Mouse (Mus musculus): ENCODE data around the gene Ppfia3. TPM values are rescaled to one million over a fixed set of nuclear protein-coding genes. Genes with fewer than 3 reads are reported as not detected.
"Not testable (repeated sequence)": the region's sequence is repeated elsewhere in the genome, so short reads cannot be mapped to it uniquely, and the experiment has no call there.

Ppfia3 gene
- polyA plus RNA-seq, 1 experiment from 2014 or later, result 4.3 TPM

DNA sequence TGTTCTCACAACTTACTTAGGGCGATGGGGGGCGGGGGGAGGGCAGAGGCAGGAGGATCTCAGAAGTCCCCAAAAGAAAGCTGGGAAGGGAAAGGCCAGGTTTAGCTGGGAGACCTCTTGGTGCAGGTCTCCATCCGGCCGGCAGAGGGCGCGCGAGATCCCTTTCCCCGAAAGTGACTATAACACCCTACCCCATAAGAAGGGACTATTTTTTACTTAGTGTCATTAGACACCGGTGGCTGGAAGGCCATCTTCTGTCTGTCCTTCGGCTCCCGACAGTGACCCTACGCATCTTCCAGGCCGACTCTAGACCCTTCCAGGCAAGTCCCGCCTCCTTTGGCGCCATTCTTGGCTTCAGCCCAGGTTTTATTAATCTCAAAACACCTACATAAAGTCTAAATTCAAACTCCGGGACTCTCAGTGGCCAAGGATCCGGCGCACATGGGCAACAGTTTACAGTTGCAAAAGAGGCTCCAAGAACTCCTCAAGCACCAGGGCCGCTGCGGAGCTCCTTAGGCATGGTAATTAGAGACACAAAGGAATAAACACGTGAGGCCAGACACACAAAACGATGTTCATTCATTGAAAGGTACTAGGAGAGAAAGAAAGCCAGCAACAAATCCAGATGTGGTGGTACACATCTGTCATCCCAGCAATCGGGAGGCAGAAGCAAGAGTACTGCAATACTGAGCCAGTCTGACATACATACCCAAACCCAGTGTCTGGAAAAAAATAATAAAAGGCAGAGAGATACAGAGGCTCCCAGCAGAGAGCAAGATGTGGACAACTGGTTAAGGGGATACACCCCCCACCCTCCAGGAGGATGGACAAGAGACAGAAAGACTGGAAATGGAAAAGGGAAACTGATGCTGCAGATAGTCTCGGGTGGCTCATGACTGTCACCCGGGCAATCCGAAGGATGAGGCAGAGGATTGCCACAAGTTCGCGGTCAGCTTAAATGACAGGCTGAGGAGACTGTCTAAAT, 38.6 kb upstream of the Ppfia3 start, which contains the start of gene Kcna7:
TSS of gene Kcna7 (plus strand) at position 563 of the 985 bp plus-strand sequence.
- 10% methylated on average over 28 of the region's 28 CpGs for WGBS
- DNase-seq (ENCODE audit: low spot score), result peak; percentile 72
- Histone ChIP-seq H3K27ac (no peak within 1 kb of the TSS), H3K27me3 (ENCODE audit: insufficient read depth, low read length) (peaks cover 34% of the 10 kb centered on the region), H3K4me1 (replicated peaks; ENCODE audit: insufficient read depth, low read length) (peaks cover 11% of the 10 kb centered on the region; the same call in 1 of the 2 replicates), H3K9me3 (replicated peaks; ENCODE audit: low read length) (no peaks in the 10 kb centered on the region), H3K36me3 (ENCODE audit: insufficient read depth, low read length) (no peaks in the 10 kb centered on the region), H3K4me2 (ENCODE audit: low read length) (peak within 1 kb of the TSS; percentile 62), H3K9ac (ENCODE audit: low read depth, low read length) (peak within 1 kb of the TSS; percentile 31; the same call in 1 of the 2 replicates), H3K4me3 (replicated peaks; ENCODE audit: low read depth, low read length) (peak within 1 kb of the TSS; percentile 40)
- no peak for ATAC-seq (replicated peaks; ENCODE audit: low FRiP score, low read depth)
- peak; percentile 87 for TF ChIP-seq CTCF (IDR thresholded peaks at IDR 0.05; ENCODE audit: low read depth)

DNA sequence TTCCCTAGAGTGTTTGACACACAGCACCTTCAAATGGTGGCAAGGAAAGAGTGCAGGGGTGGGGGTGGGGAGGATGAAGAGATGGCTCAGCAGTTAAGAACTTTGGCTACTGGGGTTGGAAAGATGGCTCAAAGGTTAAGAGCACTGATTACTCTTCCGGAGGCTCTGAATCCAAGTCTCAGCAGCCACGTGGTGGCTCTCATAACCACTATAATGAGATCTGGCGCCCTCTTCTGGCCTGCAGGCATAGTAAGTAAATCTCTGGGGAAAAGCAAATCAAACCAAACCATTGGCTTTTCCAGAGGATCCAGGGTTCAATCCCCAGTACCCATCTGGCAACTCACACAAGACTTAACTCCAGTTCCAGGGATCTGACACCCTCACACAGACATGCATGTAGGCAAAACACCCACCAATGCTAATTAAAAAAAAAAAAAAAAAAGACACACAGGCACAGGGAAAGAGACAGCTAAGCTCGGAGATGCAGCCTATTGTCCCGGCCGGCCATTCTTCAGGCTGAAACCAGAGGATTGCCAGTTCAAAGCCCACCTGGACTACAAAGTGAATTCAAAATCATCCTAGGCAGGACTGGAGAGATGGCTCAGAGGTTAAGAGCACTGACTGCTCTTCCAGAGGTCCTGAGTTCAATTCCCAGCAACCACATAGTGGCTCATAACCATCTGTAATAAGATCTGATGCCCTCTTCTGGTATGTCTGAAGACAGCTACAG, 36.9 kb upstream of the Ppfia3 start:
- WGBS, result 41% methylated on average over 6 of the region's 6 CpGs
- Histone ChIP-seq H3K4me2 (ENCODE audit: low read length) (no peak overlapping the region), H3K9ac (ENCODE audit: low read depth, low read length) (no peak overlapping the region), H3K36me3 (ENCODE audit: insufficient read depth, low read length) (no peaks in the 10 kb centered on the region), H3K27me3 (ENCODE audit: insufficient read depth, low read length) (peaks cover 30% of the 10 kb centered on the region), H3K27ac (no peak overlapping the region), H3K4me3 (replicated peaks; ENCODE audit: low read depth, low read length) (no peak overlapping the region), H3K4me1 (replicated peaks; ENCODE audit: insufficient read depth, low read length) (peaks cover 11% of the 10 kb centered on the region; the same call in 1 of the 2 replicates), H3K9me3 (replicated peaks; ENCODE audit: low read length) (no peaks in the 10 kb centered on the region)
- TF ChIP-seq CTCF (IDR thresholded peaks at IDR 0.05; ENCODE audit: low read depth), result peak; percentile 80
- DNase-seq (ENCODE audit: low spot score), result peak; percentile 82
- no peak for ATAC-seq (replicated peaks; ENCODE audit: low FRiP score, low read depth)

GRCm38 (mm10) chr7:45401521-45402085, 34.8 kb upstream of the Ppfia3 start:
- H3K27me3 ChIP-seq (ENCODE audit: insufficient read depth, low read length), result peaks cover 15% of the 10 kb centered on the region
- ATAC-seq (replicated peaks; ENCODE audit: low FRiP score, low read depth), result no peak
- H3K4me3 ChIP-seq (replicated peaks; ENCODE audit: low read depth, low read length), result no peak overlapping the region
- no peak overlapping the region for H3K4me2 ChIP-seq (ENCODE audit: low read length)
- no peaks in the 10 kb centered on the region for H3K9me3 ChIP-seq (replicated peaks; ENCODE audit: low read length)
- peaks cover 11% of the 10 kb centered on the region; the same call in 1 of the 2 replicates for H3K4me1 ChIP-seq (replicated peaks; ENCODE audit: insufficient read depth, low read length)
- TF ChIP-seq CTCF (IDR thresholded peaks at IDR 0.05; ENCODE audit: low read depth), result no peak
- 63% methylated on average over 10 of the region's 10 CpGs for WGBS
- no peak overlapping the region for H3K27ac ChIP-seq
- no peak for DNase-seq (ENCODE audit: low spot score)
- H3K9ac ChIP-seq (ENCODE audit: low read depth, low read length), result no peak overlapping the region
- H3K36me3 ChIP-seq (ENCODE audit: insufficient read depth, low read length), result no peaks in the 10 kb centered on the region

GRCm38 (mm10) chr7:45396787-45397186, 30.0 kb upstream of the Ppfia3 start:
- WGBS, result 75% methylated on average over 2 of the region's 2 CpGs
- Histone ChIP-seq H3K27ac (no peak overlapping the region), H3K27me3 (ENCODE audit: insufficient read depth, low read length) (no peaks in the 10 kb centered on the region), H3K36me3 (ENCODE audit: insufficient read depth, low read length) (peaks cover 6% of the 10 kb centered on the region), H3K4me3 (replicated peaks; ENCODE audit: low read depth, low read length) (no peak overlapping the region), H3K4me2 (ENCODE audit: low read length) (no peak overlapping the region), H3K9me3 (replicated peaks; ENCODE audit: low read length) (no peaks in the 10 kb centered on the region), H3K9ac (ENCODE audit: low read depth, low read length) (no peak overlapping the region), H3K4me1 (replicated peaks; ENCODE audit: insufficient read depth, low read length) (peaks cover 11% of the 10 kb centered on the region)
- TF ChIP-seq CTCF (IDR thresholded peaks at IDR 0.05; ENCODE audit: low read depth), result no peak
- DNase-seq (ENCODE audit: low spot score) (no peak), ATAC-seq (replicated peaks; ENCODE audit: low FRiP score, low read depth) (no peak)

DNA sequence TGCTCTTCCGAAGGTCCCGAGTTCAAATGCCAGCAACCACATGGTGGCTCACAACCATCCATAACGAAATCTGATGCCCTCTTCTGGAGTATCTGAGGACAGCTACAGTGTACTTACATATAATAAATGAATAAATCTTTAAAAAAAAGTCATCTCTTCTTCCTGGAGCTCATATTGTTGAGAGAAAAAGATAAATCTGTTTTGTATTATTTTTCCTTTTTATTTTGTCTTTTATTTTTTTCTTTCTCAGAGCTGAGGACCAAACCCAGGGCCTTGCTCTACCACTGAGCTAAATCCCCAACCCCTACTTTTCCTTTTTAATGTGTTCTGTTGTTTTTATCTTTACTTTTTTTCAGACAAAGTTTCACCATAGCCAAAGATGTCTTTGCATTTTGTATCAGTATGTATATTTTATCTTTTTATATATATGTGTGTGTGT, 29.5 kb upstream of the Ppfia3 start:
- H3K4me2 ChIP-seq (ENCODE audit: low read length), result peak overlapping the region; percentile 58
- ATAC-seq (replicated peaks; ENCODE audit: low FRiP score, low read depth), result peak; percentile 22
- not testable (repeated sequence) for H3K9me3 ChIP-seq (replicated peaks; ENCODE audit: low read length); H3K36me3 ChIP-seq (ENCODE audit: insufficient read depth, low read length); H3K27me3 ChIP-seq (ENCODE audit: insufficient read depth, low read length); DNase-seq (ENCODE audit: low spot score); H3K9ac ChIP-seq (ENCODE audit: low read depth, low read length)
- H3K4me3 ChIP-seq (replicated peaks; ENCODE audit: low read depth, low read length), result peak overlapping the region; percentile 45
- peak; percentile 56 for TF ChIP-seq CTCF (IDR thresholded peaks at IDR 0.05; ENCODE audit: low read depth)
- 0 out of 2 replicates have a peak overlapping the region, but pooled peaks have one; percentile 79 for H3K27ac ChIP-seq
- H3K4me1 ChIP-seq (replicated peaks; ENCODE audit: insufficient read depth, low read length), result peaks cover 11% of the 10 kb centered on the region
- 1% methylated on average over 3 of the region's 3 CpGs for WGBS
